Mouse (Mus musculus) erythroblast, embryonic 14.5 days (primary cell): Measurements from ENCODE around the gene Gm10447.
"Not testable (repeated sequence)": the region's sequence is repeated elsewhere in the genome, so short reads cannot be mapped to it uniquely, and the experiment has no call there.

Source experiments
- GATA1 ChIP-seq: IDR thresholded peaks from 2 replicates; pipeline ENCODE4 v1.6.1; 2012; ENCODE audit warnings: low read length, inconsistent platforms, mixed read lengths
- TAL1 ChIP-seq: IDR thresholded peaks from 3 replicates; pipeline ENCODE4 v1.6.1; 2012; ENCODE audit warnings: low read length, inconsistent platforms, mixed read lengths

DNA sequence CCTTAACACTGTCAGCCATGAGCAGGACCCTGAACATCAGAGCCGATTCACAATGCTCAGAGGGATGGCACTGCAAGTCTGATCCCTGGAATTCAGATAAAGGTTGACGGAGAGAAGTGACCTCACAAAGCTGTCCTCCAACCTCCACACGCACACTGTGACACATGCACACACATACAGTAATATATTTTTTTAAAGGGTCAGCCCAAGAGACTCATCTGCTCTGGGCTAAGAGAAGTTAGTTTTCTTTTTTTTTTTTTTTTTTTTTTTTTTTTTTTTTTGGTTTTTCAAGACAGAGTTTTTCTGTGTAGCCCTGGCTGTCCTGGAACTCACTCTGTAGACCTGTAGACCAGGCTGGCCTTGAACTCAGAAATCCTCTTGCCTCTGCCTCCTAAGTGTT lies 30.0 kb downstream of the Gm10447 start:
- not testable (repeated sequence) for TF ChIP-seq GATA1, TAL1
